Mouse (Mus musculus) WW6 (cell line): ENCODE results near the gene Phpt1.

ENCODE experiments used
- DNase-seq: peaks from one replicate; pipeline ENCODE4 v3.0.0-alpha.2; 2013; ENCODE audit warnings: low read depth, low spot score

Gene Phpt1

DNA sequence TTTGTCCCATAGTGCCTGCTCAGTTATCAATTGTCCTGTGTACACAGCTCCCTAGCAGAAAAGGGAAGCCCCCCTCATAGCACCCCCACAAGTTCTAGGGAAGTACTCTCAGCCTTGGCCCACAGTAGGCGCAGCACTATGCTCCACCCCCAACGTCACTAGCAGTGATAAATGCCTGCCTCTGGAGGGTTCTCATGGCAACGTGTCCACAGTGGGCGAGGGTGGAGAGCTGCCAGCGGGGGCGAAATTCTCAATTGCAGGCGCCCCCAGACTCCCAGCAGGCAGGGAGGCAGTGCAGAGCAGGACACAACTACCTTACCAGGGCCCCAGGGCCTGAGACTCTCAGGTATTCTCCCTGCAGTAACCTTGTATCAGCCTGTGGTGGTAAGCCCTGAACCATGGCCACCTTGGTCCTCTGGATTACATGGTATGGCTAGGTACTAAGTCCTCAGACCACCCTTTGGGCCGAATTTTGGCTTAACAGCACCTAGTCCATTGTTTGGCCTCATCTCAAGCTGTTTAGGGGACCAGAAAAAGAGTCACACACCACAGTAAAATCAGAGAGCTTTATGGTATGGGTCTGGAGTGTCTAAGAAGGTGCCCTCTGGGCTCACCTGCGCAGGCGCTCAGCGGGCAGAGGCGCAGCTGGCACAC lies 7.6 kb upstream of the Phpt1 start:
- no peak for DNase-seq

DNA sequence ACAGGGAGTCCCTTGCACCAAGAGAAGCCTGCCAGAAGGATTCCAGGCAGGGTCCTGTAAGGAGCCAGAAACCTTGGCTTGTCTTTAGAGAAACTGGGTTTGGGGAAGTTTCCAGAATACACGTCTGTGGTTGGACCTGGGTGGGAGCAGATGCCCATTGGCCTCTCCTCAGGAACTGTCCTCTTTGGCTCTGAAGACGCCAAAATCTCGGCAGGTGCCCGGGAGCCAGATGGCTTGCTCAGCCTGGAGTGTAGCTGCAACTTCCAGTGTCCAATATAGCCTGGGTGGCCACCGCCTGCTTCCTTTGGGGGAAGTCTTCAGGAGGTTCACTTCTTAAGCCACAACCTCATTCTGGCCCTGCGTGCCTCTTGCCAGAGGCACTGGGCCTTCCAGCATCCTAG lies 6.9 kb upstream of the Phpt1 start:
- no peak for DNase-seq

DNA sequence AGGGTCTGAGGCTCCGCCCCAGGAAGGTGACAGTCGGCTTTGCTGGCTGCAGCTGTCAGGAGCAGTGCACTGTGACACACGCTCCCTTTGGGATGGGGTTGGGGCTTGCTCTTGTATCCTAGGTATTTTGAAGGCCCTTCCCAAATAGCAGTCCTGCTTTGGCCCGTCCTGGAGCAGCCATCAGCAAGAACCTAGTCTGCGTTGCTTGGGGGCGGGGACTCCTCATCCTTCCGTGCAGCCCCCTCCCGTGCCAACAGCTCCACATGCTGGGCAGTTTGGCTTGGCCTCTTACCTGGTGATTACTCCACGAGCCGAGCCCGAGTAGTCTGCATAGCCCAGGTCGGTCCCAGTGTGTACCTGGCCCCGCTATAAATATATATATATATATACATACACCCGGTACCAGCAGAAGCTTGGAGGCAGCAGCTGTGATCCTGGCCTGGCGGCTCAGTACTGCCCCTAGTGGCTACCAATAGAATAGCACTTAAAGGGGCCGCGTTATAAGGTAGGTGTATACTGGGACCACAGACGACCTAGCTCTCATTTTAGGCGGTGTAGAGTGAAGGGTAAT lies 6.4 kb upstream of the Phpt1 start, which contains the start of gene Ajm1:
TSS of gene Ajm1 (minus strand) at position 464 of the 571 bp plus-strand sequence.
- DNase-seq = no peak

DNA sequence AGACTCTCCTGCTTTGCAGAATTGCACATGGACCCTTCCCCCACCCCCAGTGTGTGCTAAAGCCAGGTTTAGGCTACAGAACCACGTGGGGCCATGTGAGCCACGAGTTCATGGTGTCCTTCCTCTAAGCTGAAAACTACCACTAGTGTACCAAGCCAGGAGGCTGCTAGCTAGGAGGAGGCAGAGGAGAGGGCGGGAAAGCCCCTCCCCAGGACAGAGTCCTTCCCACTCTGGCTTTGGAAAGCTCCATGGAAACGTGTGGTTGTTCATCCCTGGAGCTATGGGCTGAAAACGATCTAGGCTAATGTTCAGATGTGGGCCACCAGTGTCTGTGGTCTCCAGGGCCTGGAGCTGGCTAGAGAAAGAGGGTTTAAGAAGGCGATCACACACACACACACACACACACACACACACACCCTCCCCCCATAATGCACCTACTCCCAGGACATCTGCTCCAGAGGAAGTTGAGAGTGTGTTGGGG lies 5.6 kb upstream of the Phpt1 start:
- no peak for DNase-seq

DNA sequence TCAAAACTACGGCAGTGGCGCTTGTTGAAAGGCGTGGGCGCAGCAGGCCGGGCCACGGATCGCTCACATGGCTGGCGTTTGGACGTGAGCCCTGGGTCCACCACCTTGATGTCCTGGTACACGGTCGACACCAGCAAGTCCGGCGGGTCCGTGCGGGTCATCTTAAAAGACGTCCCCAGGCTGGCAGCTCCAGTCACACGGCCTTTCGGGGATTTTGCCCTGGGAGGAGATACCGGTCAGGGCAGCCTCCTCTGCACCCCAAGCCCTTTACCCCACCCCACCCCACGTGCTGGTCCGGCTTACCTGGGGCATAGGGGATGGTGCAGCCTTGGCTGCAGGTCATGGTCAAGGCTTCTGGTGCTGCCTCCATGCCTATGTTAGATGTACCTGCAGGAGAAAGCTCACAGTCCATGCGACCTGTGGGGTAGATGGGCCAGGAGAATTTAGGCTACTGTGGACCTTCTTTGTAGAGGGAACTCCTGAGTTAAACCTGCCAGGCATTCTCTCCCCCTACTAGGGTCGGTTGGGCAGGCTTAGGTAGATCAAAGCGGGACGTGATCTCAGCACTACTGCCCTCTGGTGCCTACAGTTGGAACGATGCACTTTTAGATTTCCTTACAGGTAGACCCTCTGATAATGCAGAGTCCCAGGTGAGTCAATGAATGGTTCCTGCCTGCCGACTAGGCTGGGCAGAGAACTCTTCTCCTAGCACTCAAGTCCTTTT lies 4.9 kb upstream of the Phpt1 start:
- no peak for DNase-seq

DNA sequence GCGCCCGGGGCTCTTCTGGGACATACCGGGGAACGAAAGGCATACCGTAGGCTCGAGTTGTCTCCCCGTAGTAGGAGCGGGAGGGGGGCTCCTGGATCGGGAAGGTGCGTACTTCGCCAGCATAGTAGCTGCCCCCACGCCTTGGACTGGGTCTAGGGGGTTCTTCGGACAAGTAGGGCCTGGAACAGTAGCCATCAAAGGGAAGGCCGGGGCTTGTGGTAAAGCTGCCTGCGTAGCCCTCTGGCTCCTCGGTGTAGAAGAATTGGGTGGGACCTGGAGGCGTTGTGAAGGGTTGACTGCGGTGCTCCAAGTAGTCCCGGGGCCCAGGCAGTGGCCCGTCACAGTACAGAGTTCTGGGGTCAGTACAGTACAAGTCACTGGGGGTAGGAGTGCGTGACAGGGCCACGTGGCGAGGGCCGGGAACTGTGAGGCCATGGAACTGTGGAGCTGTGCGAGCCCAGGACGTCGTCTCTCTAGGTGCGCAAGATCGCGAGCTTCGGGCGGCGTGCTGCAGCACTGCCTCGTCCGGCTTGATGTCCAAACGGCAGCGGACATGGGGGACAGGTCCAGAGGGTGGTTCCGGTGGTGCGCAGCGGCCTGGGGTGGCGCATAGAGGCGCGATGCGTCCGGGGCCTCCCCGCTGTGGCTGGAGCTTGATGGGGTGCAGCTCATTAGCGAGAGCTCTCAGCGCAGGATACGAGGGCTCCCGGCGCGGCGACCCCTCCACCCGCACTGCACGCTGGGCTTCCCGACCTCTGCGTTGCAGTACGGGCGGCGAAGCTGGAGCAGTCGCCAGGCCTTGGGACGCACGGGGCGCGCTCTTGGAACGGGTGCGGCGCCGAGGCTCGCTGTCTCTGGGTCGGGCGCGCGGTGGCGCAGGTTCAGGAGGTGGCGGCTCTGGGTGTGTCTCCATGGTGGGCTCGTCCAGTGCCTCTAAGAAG lies 4.0 kb upstream of the Phpt1 start:
- DNase-seq = no peak

DNA sequence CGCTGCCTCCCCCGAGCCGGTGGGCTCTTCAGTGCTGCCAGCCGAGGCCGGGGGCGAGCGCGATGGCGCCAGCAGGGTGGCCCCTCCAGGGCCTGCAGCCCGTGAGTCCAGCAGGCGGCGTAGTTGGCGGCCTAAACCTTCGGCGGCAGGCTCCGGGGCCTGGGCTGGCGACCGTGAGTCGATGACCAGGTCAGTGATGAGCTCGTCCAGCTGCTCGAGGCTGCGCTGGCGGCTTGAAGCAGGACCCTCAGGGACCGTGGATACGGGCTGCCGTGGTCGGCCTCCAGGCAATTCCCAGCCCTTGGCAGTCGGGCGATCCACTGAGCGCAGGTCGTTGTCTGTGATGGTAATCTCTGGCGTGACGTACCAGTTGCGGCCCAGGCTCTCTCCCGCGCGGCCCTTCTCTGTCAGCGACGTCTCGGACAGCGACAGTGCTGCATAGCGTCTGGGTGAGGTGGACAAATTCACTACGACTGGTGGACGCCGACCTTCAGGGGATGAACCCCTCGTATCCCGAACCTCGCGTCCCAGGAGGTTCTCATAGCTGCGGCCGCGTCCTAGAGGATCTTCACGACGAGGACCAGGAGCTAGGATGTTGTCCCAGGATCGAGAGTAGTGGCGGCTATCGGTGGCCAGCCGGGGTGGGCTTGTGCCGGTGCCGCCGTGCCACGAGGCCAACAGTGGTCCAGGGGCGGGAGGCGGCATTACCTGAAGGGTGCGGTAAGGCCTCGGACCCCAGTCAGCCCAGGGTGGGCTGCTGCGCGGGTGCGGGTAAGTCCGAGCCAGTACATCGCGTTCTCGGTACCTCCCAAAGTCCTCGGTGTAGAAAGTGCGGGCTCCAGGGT lies 3.1 kb upstream of the Phpt1 start:
- no peak for DNase-seq

DNA sequence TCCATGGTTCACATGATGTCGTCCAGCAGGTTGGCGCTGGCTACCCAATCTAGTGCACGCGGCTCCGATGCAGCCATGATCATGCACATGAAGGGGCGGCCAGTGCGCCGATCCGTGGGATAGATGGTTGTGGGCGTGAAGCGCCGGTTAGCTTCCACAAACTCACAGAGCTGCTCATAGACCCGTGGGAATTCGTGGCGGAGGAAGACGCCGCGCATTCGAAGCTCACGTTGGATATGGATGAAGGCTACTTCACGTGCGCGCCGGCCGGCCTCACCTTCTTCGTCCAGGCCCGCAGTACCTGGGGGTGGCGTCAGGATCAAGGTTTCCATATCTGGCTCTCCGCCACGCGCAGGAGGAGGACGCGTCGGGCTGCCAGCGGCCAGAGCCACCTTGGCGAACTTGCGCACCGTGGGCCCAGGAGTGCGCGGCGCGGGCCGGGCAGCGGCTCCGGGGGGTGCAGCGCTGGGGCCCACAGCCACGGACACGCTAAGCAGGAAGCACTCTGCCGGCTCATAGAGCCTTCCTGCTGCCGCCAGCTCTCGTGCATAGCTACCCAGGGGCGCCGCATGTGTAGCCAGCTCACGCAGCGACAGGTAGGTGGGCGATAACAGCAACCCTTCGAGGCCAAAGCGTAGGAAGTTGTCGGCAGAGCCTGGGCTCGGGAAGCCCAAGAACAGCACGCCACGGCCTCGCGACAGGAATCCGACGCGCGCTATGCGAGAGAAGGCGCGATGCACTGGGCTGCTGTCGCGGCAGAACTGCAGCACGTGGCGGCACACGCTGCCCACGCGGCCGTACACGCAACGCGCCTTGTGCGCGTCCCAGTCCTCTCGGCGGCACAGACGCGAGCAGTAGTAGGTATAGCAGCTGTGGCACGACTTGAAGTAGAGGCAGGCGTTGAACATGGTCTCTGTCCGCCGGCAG lies 2.2 kb upstream of the Phpt1 start:
- no peak for DNase-seq

DNA sequence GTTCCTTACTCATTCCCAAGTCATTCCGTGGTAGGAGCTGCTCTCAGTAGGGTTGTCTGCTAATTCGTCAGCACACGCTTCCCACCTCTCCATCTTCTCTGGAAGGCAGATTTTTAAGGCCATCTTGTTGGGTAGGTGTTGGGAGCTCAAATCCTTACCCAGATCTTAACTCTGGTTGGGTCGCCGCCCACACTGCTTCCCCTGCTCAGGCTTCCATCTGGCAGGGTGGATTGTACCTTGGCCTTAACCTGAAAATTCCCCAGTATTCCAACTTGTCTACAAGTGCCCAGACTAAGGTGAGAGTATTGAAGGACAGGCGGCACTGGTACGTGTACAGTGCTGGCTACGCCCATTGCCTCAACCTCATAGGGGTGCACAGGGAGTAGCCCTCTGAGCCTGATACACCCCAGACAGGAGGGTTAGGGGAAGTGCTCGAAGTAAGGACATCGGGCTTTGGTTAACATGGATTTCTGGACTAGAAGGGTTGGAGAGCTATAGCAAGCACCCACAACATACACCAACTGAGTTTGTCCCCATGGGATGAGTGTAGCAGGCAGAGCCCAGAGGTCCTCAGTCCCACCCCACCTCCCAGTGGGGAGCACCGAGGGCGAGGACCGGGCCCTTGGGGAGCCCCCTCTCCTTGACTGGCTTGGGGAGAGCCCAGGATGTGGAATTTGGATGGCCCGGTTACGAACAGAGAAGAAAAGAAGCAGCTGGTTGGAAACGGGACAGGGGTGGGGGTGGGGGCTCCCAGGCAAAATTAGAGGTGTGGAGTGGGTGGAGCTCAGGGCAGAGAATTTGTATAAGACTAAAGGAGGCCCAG lies 1.2 kb upstream of the Phpt1 start:
- no peak for DNase-seq

DNA sequence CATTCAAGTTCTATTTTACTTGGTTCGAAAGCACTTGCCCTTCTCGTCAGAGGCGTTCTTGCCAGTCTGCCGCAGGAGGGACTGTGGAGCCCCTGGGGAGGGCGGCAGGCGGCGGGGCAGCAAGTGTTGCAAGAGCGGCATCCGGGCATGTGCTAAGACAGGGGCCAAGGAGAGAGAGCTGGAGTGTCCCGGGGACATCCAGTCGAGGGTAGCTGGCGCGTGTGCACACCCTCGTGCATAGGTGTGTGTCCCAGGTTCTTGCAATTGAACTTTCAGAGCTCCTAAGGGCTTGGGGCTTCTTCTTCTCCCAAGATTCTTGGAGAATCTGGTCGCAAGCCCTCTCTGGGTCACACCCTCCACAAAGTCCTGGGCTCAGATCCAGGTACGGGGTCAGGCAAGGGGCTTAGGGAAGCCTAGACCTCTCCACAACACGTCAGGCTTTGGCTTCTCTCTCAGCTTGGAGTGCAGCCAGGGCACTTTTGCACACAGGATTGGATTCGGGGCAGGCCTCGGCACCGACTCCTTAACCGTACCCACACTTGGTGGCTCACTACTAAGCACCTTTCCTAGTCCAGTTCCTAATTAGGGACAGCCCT lies 506 bp upstream of the Phpt1 start:
- DNase-seq = no peak

DNA sequence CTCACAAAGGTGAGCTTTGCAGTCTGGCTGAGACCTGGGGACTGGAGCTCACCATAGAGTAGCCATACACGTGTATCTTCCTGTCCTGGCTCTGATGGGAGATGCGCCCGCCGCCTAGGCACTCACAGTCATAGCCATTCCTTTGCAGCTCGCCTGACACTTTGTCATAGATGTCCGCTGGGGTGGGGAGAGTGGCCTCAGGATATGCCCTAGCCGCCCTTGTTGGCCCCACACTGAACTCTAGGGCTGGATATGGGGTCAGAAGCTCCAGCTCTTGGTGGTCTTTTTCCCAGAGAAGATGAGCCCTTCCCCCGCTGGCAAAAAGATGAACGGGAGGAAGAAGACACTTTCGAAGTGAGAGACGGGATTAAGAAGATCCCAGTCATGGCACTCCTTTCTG lies 888 bp downstream of the Phpt1 start:
- no peak for DNase-seq

DNA sequence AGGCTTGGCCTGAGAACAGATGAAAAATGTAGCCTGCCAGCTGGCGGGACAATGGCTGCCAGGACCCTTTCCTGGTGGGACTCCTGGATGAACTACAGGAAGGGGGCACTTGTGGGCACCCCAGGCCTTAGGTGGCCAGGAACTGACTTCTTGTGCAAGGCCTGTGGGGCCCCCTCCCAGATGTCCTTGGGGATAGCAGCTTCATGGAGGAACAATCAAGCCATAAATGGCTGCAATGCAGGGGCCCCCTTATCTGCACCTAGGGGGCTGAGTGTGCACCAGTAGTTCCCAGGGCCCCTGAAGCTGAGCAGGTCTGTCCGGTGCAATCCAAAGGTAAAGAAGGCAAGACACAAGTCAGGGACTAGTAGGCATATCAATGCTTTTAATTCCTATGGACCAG lies 2.0 kb downstream of the Phpt1 start:
- DNase-seq = no peak

DNA sequence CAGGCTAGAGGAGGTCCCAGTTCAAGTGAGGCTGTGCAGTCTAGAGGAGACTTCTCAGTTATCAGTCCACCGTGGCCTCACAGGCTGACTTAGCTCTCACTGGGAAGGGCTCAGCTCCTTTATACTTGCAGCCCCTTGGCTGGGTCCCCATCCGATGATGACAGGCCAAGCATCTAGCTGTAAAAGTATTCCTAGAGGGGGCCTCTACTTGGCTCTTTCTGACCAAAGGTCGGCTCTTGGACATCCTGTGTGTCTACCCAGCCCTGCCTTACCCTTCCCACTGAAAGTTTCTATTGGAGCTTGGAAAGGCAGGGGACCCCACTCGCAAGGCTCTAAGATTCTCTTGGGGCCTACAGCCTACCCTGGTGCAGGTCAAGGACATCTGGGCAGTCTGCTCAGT lies 3.8 kb downstream of the Phpt1 start:
- DNase-seq = no peak

DNA sequence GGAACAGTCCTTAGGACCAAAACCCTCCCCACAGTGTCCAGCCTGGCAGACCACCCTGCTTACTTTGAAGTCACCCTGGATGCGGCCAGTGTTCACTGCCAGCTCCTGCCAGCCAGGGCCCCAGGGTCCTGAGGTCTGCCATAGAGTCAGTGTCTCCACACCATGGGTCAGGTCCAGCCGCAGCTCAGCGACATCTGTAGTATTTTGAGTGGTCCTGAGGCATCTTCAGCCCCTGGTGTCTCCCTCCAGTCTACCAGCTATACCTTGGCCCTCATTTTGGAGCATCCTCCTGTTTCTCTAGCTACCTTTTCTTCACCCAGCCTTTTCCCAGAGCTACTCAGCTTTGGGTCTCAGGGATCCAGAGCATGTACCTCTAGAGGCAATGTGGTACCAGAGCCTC lies 5.7 kb downstream of the Phpt1 start:
- no peak for DNase-seq

DNA sequence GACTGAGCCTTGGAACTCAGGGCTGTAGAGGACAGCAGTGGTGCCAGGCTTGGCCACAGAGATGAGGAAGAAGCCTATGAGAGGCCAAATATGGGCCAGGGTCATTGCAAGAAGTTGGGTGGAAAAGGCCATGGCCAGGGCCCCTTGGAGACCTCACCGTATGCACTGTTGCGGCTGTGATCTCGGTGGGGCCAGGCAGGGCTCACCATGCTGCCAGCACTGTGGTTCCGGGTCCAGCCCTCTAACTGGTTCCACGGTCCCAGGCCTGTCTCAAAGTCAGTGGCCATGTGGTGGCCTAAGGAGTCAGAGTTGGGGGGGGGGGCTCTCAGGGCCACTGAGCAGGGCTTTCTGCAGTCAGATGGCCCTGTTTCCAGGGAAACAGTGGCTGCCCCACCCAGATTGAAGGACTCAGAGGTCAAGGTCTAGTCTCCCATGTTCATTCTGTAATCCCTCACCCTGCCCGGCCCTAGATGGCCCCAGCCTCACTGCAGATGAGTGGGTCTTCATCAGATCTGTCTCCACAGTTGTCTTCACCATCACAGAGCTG lies 6.5 kb downstream of the Phpt1 start:
- no peak for DNase-seq

DNA sequence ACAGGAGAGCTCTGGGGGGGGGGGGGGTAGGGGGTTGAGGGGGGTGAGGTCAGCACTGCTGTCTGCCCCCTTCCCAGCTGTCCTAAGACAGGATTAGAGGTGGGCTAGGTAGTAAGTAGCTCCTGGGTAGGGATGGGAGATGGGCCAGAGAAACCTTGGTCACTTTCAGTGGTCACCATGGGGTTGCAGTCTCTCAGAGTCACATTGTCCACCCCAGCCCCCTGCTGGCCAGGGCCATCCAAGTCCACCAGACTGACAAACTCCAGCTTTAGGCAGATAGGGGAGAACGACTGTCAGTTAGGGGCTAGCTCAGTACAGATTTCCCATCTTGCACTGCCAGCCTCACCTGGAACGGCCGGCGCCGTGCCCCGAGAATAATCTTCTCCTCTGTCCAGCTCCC lies 8.5 kb downstream of the Phpt1 start:
- no peak for DNase-seq

DNA sequence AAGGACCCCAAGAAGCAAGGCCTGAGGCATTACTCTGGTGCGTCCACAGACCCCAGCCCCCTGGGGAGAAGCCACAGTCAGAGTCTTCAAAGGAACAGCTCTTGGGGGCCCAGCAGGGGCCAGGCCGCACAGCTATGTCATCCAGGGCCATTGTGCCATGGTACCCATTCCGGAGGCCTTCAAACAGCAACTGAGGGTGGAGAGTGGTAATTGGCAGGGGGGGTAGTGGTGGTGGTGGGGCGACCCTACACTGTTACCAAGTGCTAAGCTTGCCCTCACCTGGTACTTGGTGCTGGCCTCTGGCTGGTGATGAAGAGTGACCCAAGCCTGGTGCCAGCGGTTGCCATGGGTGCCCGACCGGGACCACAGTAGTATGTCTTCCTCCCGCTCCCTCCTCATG lies 9.3 kb downstream of the Phpt1 start:
- no peak for DNase-seq

DNA sequence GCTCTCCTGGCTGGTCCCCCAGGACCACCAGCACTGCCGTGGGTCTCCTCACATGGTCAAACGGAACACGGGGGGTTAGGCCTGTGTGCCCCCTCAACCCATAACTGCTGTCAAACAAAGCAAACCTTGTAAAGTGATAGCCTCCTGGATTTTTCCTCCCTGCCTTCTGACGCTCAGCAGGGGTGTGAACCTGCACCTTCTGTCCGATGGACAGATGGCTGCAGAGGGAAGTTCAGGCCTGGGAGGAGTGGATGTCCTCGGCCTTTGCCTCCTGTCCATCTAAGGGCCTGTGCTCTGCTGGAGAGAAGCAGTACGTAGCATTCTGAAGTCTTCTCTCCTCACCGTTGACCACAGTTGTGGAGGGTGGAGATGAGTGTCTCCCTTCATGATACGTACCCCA lies 13.1 kb downstream of the Phpt1 start:
- no peak for DNase-seq
